8 mouse cellular contexts compared by ENCODE assay signal in the genomic region with DNA sequence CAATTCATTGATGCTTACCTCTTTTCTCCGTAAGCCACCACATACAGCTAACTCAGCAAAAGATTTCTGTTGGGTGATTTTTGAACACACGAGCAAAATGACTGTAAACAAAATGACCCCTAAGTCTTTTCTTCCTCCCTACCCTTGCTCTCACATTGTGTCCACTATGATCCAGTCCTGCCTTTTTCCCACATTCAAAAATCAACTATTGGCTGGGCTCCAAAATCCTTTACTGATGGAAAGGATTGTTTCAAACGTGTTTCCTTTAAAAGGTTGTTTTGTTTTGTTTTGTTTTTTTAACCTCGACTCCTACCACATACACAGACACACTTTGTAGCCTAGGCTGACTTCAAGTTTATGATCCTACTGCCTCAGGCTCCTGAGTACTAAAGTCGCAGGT. TPM values are rescaled to one million over a fixed set of nuclear protein-coding genes. Genes with fewer than 3 reads are reported as not detected.
A peak's percentile ranks its signal among the peaks of the same experiment; 100 is the strongest.
DNase-seq lines count a peak whose midpoint lies in the region; ATAC-seq and TF ChIP-seq lines count a peak whose summit lies in the region.

No protein-coding gene starts in this region.

- H3K4me3 ChIP-seq in kidney, embryonic 16.5 days (ENCODE audit: low read length), result peak overlapping the region; percentile 56
- peak overlapping the region; percentile 74 for H3K4me3 ChIP-seq in cortical plate, adult 2 months (ENCODE audit: insufficient read depth, low read length)
- H3K4me3 ChIP-seq in midbrain, embryonic 15.5 days, result peak overlapping the region; percentile 51

- H3K36me3 ChIP-seq in kidney, embryonic 16.5 days (ENCODE audit: insufficient read depth, low read length), result no peaks in the 10 kb centered on the region
- no peaks in the 10 kb centered on the region for H3K36me3 ChIP-seq in midbrain, embryonic 15.5 days (replicated peaks)

- H3K9me3 ChIP-seq in kidney, embryonic 16.5 days (ENCODE audit: low read length), result no peaks in the 10 kb centered on the region
- no peaks in the 10 kb centered on the region for H3K9me3 ChIP-seq in midbrain, embryonic 15.5 days

- no peak for DNase-seq in kidney, postnatal 25 days
- peak; percentile 61 for DNase-seq in induced T-regulatory cell, adult 2 months (ENCODE audit: low read depth)
- DNase-seq in thymus, postnatal 0 days (ENCODE audit: low spot score), result no peak
- no peak for DNase-seq in layer of hippocampus, adult 9-10 months (ENCODE audit: low spot score)
- no peak for DNase-seq in right cerebral cortex, postnatal 36 days (ENCODE audit: low spot score in 2 of 2)

- TF ChIP-seq POLR2A in cortical plate, adult 2 months (IDR thresholded peaks at IDR 0.05; ENCODE audit: extremely low read depth, insufficient read depth, low read length), result no peak

- peaks cover 5% of the 10 kb centered on the region; the same call in 1 of the 2 replicates for H3K4me1 ChIP-seq in kidney, embryonic 16.5 days (ENCODE audit: insufficient read depth, low read length)
- no peaks in the 10 kb centered on the region for H3K4me1 ChIP-seq in cortical plate, adult 2 months (ENCODE audit: control insufficient read depth, insufficient read depth, low read length)
- H3K4me1 ChIP-seq in midbrain, embryonic 15.5 days, result peaks cover 35% of the 10 kb centered on the region

- no peak for ATAC-seq in kidney, embryonic 16.5 days (ENCODE audit: low FRiP score, low TSS enrichment)
- no peak for ATAC-seq in midbrain, embryonic 15.5 days (replicated peaks)

- H3K9ac ChIP-seq in kidney, embryonic 16.5 days (replicated peaks; ENCODE audit: low read length), result peak overlapping the region; percentile 71
- H3K9ac ChIP-seq in midbrain, embryonic 15.5 days, result peak overlapping the region; percentile 52; the same call in 1 of the 2 replicates

- H3K4me2 ChIP-seq in kidney, embryonic 16.5 days (replicated peaks; ENCODE audit: low read depth, low read length), result peak overlapping the region; percentile 68
- peak overlapping the region; percentile 52 for H3K4me2 ChIP-seq in midbrain, embryonic 15.5 days

- H3K27ac ChIP-seq in kidney, embryonic 16.5 days (ENCODE audit: low read length), result peak overlapping the region; percentile 93
- peak overlapping the region; percentile 93; the same call in 1 of the 2 replicates for H3K27ac ChIP-seq in cortical plate, adult 2 months (ENCODE audit: insufficient read depth, low read length)
- H3K27ac ChIP-seq in midbrain, embryonic 15.5 days, result peak overlapping the region; percentile 97

- no peaks in the 10 kb centered on the region for H3K27me3 ChIP-seq in kidney, embryonic 16.5 days (ENCODE audit: insufficient read depth, low read length)
- H3K27me3 ChIP-seq in midbrain, embryonic 15.5 days (replicated peaks), result no peaks in the 10 kb centered on the region; the same call in 1 of the 2 replicates

- WGBS in kidney, embryonic 16.5 days, result 31% methylated on average over 5 of the region's 5 CpGs
- WGBS in midbrain, embryonic 15.5 days, result 51% methylated on average over 5 of the region's 5 CpGs

- no peak for TF ChIP-seq CTCF in cortical plate, adult 2 months (IDR thresholded peaks at IDR 0.05; ENCODE audit: extremely low read depth, insufficient read depth, low read length)

RNA-seq across cellular contexts. Expression of a gene that starts 2.5 kb away (rescaled TPM):
- polyA plus RNA-seq in kidney, embryonic 16.5 days (2015; fragmentation: Nextera tagmentation; extraction: Ambion mirVana), result 14.7 and 17.1 TPM in 2 replicates
- 3.1 TPM in 2 replicates for polyA plus RNA-seq in cortical plate, adult 2 months (2012; rRNA removed)
- polyA plus RNA-seq in midbrain, embryonic 15.5 days (2015; fragmentation: Nextera tagmentation; extraction: Ambion mirVana), result 4.5 and 4.9 TPM in 2 replicates
- polyA plus RNA-seq in thymus, postnatal 0 days (2015; fragmentation: Nextera tagmentation; extraction: Ambion mirVana), result 3.8 and 4.3 TPM in 2 replicates

RNA-seq across cellular contexts. Expression of a gene that starts 10.3 kb away (rescaled TPM):
- polyA plus RNA-seq in kidney, embryonic 16.5 days (2015; fragmentation: Nextera tagmentation; extraction: Ambion mirVana), result 20.7 and 20.8 TPM in 2 replicates
- polyA plus RNA-seq in cortical plate, adult 2 months (2012; rRNA removed), result 95.4 and 103 TPM in 2 replicates
- 40.5 and 41.1 TPM in 2 replicates for polyA plus RNA-seq in midbrain, embryonic 15.5 days (2015; fragmentation: Nextera tagmentation; extraction: Ambion mirVana)
- polyA plus RNA-seq in thymus, postnatal 0 days (2015; fragmentation: Nextera tagmentation; extraction: Ambion mirVana), result 19.1 and 20.5 TPM in 2 replicates

RNA-seq across cellular contexts. Expression of a gene that starts 39.1 kb away (rescaled TPM):
- 56.8 and 58.8 TPM in 2 replicates for polyA plus RNA-seq in kidney, embryonic 16.5 days (2015; fragmentation: Nextera tagmentation; extraction: Ambion mirVana)
- polyA plus RNA-seq in cortical plate, adult 2 months (2012; rRNA removed), result 42.1 and 47.4 TPM in 2 replicates
- polyA plus RNA-seq in midbrain, embryonic 15.5 days (2015; fragmentation: Nextera tagmentation; extraction: Ambion mirVana), result 17.2 and 20.5 TPM in 2 replicates
- 21.0 and 21.4 TPM in 2 replicates for polyA plus RNA-seq in thymus, postnatal 0 days (2015; fragmentation: Nextera tagmentation; extraction: Ambion mirVana)

RNA-seq across cellular contexts. Expression of a gene that starts 42.5 kb away (rescaled TPM):
- polyA plus RNA-seq in kidney, embryonic 16.5 days (2015; fragmentation: Nextera tagmentation; extraction: Ambion mirVana), result 72.7 and 75.5 TPM in 2 replicates
- polyA plus RNA-seq in cortical plate, adult 2 months (2012; rRNA removed), result 97.3 and 106 TPM in 2 replicates
- polyA plus RNA-seq in midbrain, embryonic 15.5 days (2015; fragmentation: Nextera tagmentation; extraction: Ambion mirVana), result 51.8 and 55.8 TPM in 2 replicates
- 138 and 141 TPM in 2 replicates for polyA plus RNA-seq in thymus, postnatal 0 days (2015; fragmentation: Nextera tagmentation; extraction: Ambion mirVana)
